Mouse (Mus musculus): ENCODE data around the gene Abcc6. TPM values are rescaled to one million over a fixed set of nuclear protein-coding genes. Genes with fewer than 3 reads are reported as not detected.

The Abcc6 gene
- polyA plus RNA-seq (2012; rRNA removed), result 0.22 and 0.79 TPM in 2 replicates

GRCm38 (mm10) chr7:46030145-46030488 is at the start of gene Abcc6:
Abcc6 (minus strand) TSS chr7:46030302.

GRCm38 (mm10) chr7:46033109-46033869 is 3.2 kb upstream of the Abcc6 start, which contains the start of gene Nomo1:
Nomo1 (plus strand) TSS chr7:46033698.

GRCm38 (mm10) chr7:45923762-45924428 is 106.2 kb downstream of the Abcc6 start, which contains the start of gene Ccdc114:
Ccdc114 (plus strand) TSS chr7:45924072.

GRCm38 (mm10) chr7:45921242-45921621 is 108.9 kb downstream of the Abcc6 start, which contains the start of gene Emp3:
Emp3 (minus strand) TSS chr7:45921404.

Other genes starting within 250 kb of the Abcc6 start
- 1.4 and 2.2 TPM in 2 replicates for gene Lmtk3, start 246.6 kb downstream of the Abcc6 start, polyA plus RNA-seq (2012; rRNA removed)
- 28.3 and 35.1 TPM in 2 replicates for gene Sult2b1, start 245.6 kb downstream of the Abcc6 start, polyA plus RNA-seq (2012; rRNA removed)
- gene Cyth2, start 215.7 kb downstream of the Abcc6 start, polyA plus RNA-seq (2012; rRNA removed), result 35.8 and 65.2 TPM in 2 replicates
- 0.02 and 0.05 TPM in 2 replicates for gene Kcnj14, start 205.5 kb downstream of the Abcc6 start, polyA plus RNA-seq (2012; rRNA removed)
- gene Grwd1, start 199.4 kb downstream of the Abcc6 start, polyA plus RNA-seq (2012; rRNA removed), result 7.6 TPM in 2 replicates
- 141 and 144 TPM in 2 replicates for gene Kdelr1, start 157.5 kb downstream of the Abcc6 start, polyA plus RNA-seq (2012; rRNA removed)
- 2.1 and 3.5 TPM in 2 replicates for gene Grin2d, start 151.9 kb downstream of the Abcc6 start, polyA plus RNA-seq (2012; rRNA removed)
- 0.11 and 0.23 TPM in 2 replicates for gene Syngr4, start 133.6 kb downstream of the Abcc6 start, polyA plus RNA-seq (2012; rRNA removed)
- gene Tmem143, start 133.4 kb downstream of the Abcc6 start, polyA plus RNA-seq (2012; rRNA removed), result 21.2 and 21.7 TPM in 2 replicates
- 123 and 138 TPM in 2 replicates for gene Emp3, start 108.9 kb downstream of the Abcc6 start, polyA plus RNA-seq (2012; rRNA removed)
- gene Ccdc114, start 106.2 kb downstream of the Abcc6 start, polyA plus RNA-seq (2012; rRNA removed), result 0.82 and 1.2 TPM in 2 replicates
- 8.3 and 12.3 TPM in 2 replicates for gene Nomo1, start 3.4 kb upstream of the Abcc6 start, polyA plus RNA-seq (2012; rRNA removed)
- gene Kcnj11, start 70.5 kb upstream of the Abcc6 start, polyA plus RNA-seq (2012; rRNA removed), result 1.9 and 3.3 TPM in 2 replicates
- 5.6 TPM in 2 replicates for gene Abcc8, start 149.7 kb upstream of the Abcc6 start, polyA plus RNA-seq (2012; rRNA removed)
- 0.10 and 0.13 TPM in 2 replicates for gene Ush1c, start 208.2 kb upstream of the Abcc6 start, polyA plus RNA-seq (2012; rRNA removed)
- gene Otog, start 210.7 kb upstream of the Abcc6 start, polyA plus RNA-seq (2012; rRNA removed), result 0.01 TPM in 1 of 2 replicates, not detected in the other